Mouse (Mus musculus): ENCODE data around the gene Myl6. TPM values are rescaled to one million over a fixed set of nuclear protein-coding genes. Genes with fewer than 3 reads are reported as not detected.

The Myl6 gene
- polyA plus RNA-seq (2012; rRNA removed): 897 and 1,416 TPM in 2 replicates

DNA sequence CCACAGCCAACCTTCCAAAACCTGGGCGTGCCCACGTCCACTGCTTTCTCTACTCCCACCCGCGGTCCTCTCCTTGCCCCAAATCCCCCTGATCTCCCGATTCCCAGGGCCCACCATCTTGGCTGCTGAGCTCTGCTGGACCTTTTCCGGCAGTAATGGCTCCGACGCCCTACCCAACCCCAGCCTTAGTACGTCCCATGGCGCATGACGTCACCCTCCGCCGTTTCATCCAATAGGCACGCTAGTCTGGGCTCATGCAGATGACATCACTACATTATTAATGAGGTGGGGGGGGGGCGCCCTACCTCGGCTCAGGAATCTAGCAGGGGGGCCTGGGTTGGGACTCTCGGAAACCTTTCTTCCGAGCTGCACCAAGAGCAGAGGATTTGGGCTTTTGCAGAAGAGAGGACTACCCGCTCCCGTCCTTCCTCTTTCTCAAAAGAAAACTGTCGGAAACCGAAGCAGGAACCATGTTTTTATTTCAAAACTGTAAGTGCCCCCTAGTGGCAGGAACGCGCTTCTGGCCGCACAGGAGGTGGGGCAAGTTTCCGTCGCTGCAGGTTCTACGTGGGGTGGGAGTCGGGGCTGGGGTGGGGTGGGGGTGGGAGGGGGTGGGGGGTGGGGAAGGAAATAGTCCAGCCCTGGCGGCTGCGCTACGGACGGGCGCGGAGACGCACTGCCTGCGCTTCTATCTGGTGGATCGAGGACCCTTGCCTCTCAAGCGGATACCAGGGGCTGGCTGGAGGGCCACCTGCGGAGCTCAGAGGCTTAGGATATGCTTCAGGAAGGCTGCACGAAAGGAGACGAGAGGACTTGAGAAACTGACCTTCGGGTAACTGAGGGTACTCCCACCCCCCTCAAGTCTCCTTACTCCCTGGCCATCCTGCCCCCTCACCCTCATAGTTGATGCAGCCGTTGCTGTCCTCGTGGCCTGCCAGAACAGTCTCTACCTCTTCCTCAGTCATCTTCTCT lies at the start of gene Myl6:
TSS of gene Myl6 (minus strand) at position 451 of the 972 bp plus-strand sequence.
- Histone ChIP-seq H3K4me3 (ENCODE audit: insufficient read depth, low read depth, low read length) (peak within 1 kb of the TSS; percentile 91), H3K27ac (ENCODE audit: insufficient read depth, low read depth, low read length) (peak within 1 kb of the TSS; percentile 99), H3K4me1 (ENCODE audit: control insufficient read depth, insufficient read depth, low read length) (peaks cover 27% of the 10 kb centered on the region), H3K36me3 (ENCODE audit: control insufficient read depth, insufficient read depth, low read length) (no peaks in the 10 kb centered on the region; the same call in 1 of the 2 replicates), H3K27me3 (replicated peaks; ENCODE audit: control insufficient read depth, insufficient read depth, low read length) (no peaks in the 10 kb centered on the region)
- under 1% methylated on average over 45 of the region's 45 CpGs for WGBS
- TF ChIP-seq POLR2A (IDR thresholded peaks at IDR 0.05; ENCODE audit: low read depth, low read length): peak; percentile 99
- peak; percentile 65 for TF ChIP-seq CTCF (conservative IDR thresholded peaks at IDR 0.05; ENCODE audit: insufficient read depth, insufficient read length, low read depth, low read length)
- peak; percentile 99 for DNase-seq

DNA sequence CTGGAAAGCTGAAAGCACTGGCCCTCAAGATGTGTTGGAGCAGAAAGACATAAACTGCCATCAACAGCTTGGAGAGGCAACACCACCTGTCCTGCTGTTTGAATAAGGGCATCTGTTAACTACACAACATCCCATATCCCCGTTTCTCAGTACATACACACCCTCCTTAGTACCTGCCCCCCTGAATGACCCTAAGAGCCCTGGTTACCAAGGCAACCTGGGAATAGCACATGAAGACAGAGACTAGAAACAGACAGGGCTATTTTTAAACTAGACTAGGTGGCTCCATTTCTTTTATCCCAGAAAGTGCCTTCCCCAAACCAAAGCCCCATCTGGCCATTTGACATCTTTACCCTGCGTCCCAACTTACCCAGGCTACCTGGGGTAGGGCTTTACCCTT lies 49.2 kb upstream of the Myl6 start:
- no peak for DNase-seq
- Histone ChIP-seq H3K4me3 (ENCODE audit: insufficient read depth, low read depth, low read length) (no peak overlapping the region), H3K36me3 (ENCODE audit: control insufficient read depth, insufficient read depth, low read length) (peaks cover 5% of the 10 kb centered on the region), H3K27me3 (replicated peaks; ENCODE audit: control insufficient read depth, insufficient read depth, low read length) (no peaks in the 10 kb centered on the region), H3K27ac (ENCODE audit: insufficient read depth, low read depth, low read length) (no peak overlapping the region), H3K4me1 (ENCODE audit: control insufficient read depth, insufficient read depth, low read length) (peaks cover 5% of the 10 kb centered on the region; the same call in 1 of the 2 replicates)
- no peak for TF ChIP-seq CTCF (conservative IDR thresholded peaks at IDR 0.05; ENCODE audit: insufficient read depth, insufficient read length, low read depth, low read length)
- no peak for TF ChIP-seq POLR2A (IDR thresholded peaks at IDR 0.05; ENCODE audit: low read depth, low read length)
- WGBS: 69% methylated on average over 2 of the region's 2 CpGs

DNA sequence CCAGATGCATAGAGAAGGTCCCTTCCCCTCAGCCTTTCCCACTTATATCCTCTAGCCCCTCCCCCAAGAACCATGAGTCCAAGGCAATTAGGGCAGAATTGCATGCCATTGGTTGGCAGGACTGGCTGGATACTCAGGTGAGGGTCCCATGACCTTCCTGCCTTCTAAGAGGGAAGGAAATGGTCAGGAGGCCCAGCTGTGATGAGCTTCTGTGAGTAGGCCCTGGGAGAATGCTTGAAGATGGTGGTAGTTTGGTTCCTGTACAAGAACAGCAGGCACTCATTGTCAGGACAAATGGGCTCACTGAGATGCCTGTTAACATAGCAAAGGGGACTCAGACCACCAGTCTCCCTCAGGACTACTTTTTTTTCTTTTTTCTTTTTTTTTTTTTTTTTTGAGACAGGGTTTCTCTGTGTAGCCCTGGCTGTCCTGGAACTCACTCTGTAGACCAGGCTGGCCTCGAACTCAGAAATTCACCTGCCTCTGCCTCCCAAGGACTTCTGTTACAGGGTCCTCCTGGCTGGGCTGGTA lies 44.5 kb upstream of the Myl6 start:
- 100% methylated on average over 1 of the region's 1 CpGs for WGBS
- H3K36me3 ChIP-seq (ENCODE audit: control insufficient read depth, insufficient read depth, low read length): no peaks in the 10 kb centered on the region
- H3K4me1 ChIP-seq (ENCODE audit: control insufficient read depth, insufficient read depth, low read length): no peaks in the 10 kb centered on the region
- H3K4me3 ChIP-seq (ENCODE audit: insufficient read depth, low read depth, low read length): no peak overlapping the region
- no peak for DNase-seq
- H3K27me3 ChIP-seq (replicated peaks; ENCODE audit: control insufficient read depth, insufficient read depth, low read length): no peaks in the 10 kb centered on the region
- TF ChIP-seq CTCF (conservative IDR thresholded peaks at IDR 0.05; ENCODE audit: insufficient read depth, insufficient read length, low read depth, low read length) (no peak), POLR2A (IDR thresholded peaks at IDR 0.05; ENCODE audit: low read depth, low read length) (no peak)
- no peak overlapping the region for H3K27ac ChIP-seq (ENCODE audit: insufficient read depth, low read depth, low read length)

DNA sequence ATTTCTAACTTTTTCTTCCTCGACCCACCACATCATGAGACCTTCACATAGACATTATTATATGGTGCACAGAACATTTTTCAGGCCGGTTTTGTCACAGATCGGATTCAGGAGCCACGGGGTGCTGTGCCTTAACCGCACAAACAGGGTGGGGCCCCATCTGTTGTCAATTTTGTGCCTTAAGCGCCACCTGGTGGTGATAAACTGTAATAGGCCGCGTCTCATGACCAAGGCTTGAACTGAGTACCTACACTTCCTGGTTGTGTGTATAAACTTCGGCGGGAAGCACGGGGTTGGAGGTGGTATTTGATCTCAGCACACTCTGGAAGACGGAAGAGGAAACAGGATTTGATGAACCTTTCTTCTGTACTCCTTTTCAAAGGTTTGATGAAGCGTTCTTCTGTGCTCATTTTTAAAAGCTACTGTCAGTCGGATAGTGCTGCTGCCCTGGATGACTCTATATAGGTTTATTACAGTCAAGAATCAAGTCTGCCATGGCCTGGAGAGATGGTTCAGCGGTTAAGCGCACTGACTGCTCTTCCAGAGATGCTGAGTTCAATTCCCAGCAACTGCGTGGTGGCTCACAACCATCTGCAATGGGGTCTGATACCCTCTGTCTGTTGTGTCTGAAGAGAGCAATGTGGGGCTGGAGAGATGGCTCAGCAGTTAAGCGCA lies 42.5 kb upstream of the Myl6 start:
- peak; percentile 95 for DNase-seq
- WGBS: 12% methylated on average over 18 of the region's 18 CpGs
- Histone ChIP-seq H3K36me3 (ENCODE audit: control insufficient read depth, insufficient read depth, low read length) (no peaks in the 10 kb centered on the region), H3K27me3 (replicated peaks; ENCODE audit: control insufficient read depth, insufficient read depth, low read length) (no peaks in the 10 kb centered on the region), H3K4me3 (ENCODE audit: insufficient read depth, low read depth, low read length) (no peak overlapping the region), H3K27ac (ENCODE audit: insufficient read depth, low read depth, low read length) (no peak overlapping the region), H3K4me1 (ENCODE audit: control insufficient read depth, insufficient read depth, low read length) (no peaks in the 10 kb centered on the region)
- no peak for TF ChIP-seq POLR2A (IDR thresholded peaks at IDR 0.05; ENCODE audit: low read depth, low read length)
- TF ChIP-seq CTCF (conservative IDR thresholded peaks at IDR 0.05; ENCODE audit: insufficient read depth, insufficient read length, low read depth, low read length): peak; percentile 89

DNA sequence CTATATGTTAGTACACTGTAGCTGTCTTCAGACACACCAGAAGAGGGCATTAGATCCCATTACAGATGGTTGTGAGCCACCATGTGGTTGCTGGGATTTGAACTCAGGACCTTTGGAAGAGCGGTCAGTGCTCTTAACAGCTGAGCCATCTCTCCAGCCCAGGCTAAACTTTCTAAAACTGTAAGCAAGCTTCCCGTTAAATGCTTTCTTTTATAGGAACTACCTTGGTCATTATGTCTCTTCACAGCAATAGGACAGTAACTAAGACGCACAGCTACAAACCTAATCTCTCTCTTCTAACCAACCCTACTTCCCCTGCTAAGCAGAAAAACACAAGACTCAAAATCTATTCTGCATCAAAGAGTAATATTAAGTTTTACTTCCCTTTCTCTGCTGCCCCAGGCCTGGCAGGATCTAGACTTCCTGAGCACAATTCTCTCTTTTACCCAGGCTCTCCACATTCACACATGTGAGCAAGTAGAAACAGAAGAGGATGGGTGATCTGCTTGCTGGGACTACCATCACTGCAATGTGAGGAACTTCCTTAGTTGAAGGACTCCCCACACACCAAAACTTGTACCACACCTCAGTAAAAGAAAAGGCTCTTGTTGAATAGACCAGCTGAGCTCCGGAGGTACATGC lies 41.8 kb upstream of the Myl6 start:
- Histone ChIP-seq H3K27me3 (replicated peaks; ENCODE audit: control insufficient read depth, insufficient read depth, low read length) (no peaks in the 10 kb centered on the region), H3K36me3 (ENCODE audit: control insufficient read depth, insufficient read depth, low read length) (no peaks in the 10 kb centered on the region), H3K27ac (ENCODE audit: insufficient read depth, low read depth, low read length) (no peak overlapping the region), H3K4me1 (ENCODE audit: control insufficient read depth, insufficient read depth, low read length) (no peaks in the 10 kb centered on the region), H3K4me3 (ENCODE audit: insufficient read depth, low read depth, low read length) (no peak overlapping the region)
- TF ChIP-seq CTCF (conservative IDR thresholded peaks at IDR 0.05; ENCODE audit: insufficient read depth, insufficient read length, low read depth, low read length) (no peak), POLR2A (IDR thresholded peaks at IDR 0.05; ENCODE audit: low read depth, low read length) (no peak)
- DNase-seq: no peak
- 70% methylated on average over 4 of the region's 4 CpGs for WGBS

DNA sequence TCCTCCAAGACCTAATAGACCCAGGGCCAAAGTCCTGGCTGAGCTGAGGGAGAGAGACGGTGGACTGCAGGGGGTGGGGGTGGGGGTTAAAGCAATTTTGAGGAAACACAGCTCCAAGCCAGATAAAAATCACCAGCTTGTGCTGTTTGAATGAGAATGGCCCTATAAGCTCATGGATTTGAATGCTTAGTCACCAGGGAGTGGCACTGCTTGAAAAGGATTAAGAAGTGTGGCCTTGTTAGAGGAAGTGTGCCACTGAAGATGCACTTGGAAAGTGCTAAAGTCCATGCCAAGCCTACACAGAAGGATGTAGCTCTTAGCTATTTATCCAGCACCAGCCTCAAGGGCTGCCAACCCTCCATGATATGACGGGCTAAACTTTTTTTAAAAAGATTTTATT lies 41.3 kb upstream of the Myl6 start:
- DNase-seq: no peak
- Histone ChIP-seq H3K27ac (ENCODE audit: insufficient read depth, low read depth, low read length) (no peak overlapping the region), H3K4me3 (ENCODE audit: insufficient read depth, low read depth, low read length) (no peak overlapping the region), H3K27me3 (replicated peaks; ENCODE audit: control insufficient read depth, insufficient read depth, low read length) (no peaks in the 10 kb centered on the region), H3K4me1 (ENCODE audit: control insufficient read depth, insufficient read depth, low read length) (no peaks in the 10 kb centered on the region), H3K36me3 (ENCODE audit: control insufficient read depth, insufficient read depth, low read length) (no peaks in the 10 kb centered on the region)
- 79% methylated on average over 2 of the region's 2 CpGs for WGBS
- TF ChIP-seq POLR2A (IDR thresholded peaks at IDR 0.05; ENCODE audit: low read depth, low read length): no peak
- TF ChIP-seq CTCF (conservative IDR thresholded peaks at IDR 0.05; ENCODE audit: insufficient read depth, insufficient read length, low read depth, low read length): no peak

Measured in kidney, adult 2 months (tissue).